8 mouse cellular contexts compared by ENCODE assay signal in genomic region chr17:36032351-36032875, GRCm38 (mm10). TPM values are rescaled to one million over a fixed set of nuclear protein-coding genes. Genes with fewer than 3 reads are reported as not detected.
DNase-seq lines count a peak whose midpoint lies in the region; ATAC-seq and TF ChIP-seq lines count a peak whose summit lies in the region.
"Not testable (repeated sequence)": the region's sequence is repeated elsewhere in the genome, so short reads cannot be mapped to it uniquely, and the experiment has no call there.

Gene H2-T23, minus strand, starts transcription at chr17:36032855.

- ATAC-seq in forebrain, embryonic 11.5 days (replicated peaks; ENCODE audit: low FRiP score): peak; percentile 54; the same call in 1 of the 2 replicates
- peak; percentile 57 for ATAC-seq in heart, postnatal 0 days (ENCODE audit: insufficient read depth, low read depth)
- ATAC-seq in kidney, embryonic 16.5 days (ENCODE audit: low FRiP score, low TSS enrichment): peak; percentile 58; the same call in 1 of the 2 replicates
- ATAC-seq in liver, embryonic 13.5 days (ENCODE audit: low read depth): peak; percentile 43
- ATAC-seq in midbrain, postnatal 0 days (ENCODE audit: low FRiP score): not testable (repeated sequence)

- not testable (repeated sequence) for H3K4me1 ChIP-seq in forebrain, embryonic 11.5 days (replicated peaks; ENCODE audit: control insufficient read depth, insufficient read depth, low read length); heart, postnatal 0 days (ENCODE audit: control insufficient read depth, insufficient read depth); kidney, embryonic 16.5 days (ENCODE audit: insufficient read depth, low read length); midbrain, postnatal 0 days (ENCODE audit: insufficient read depth, low read length)
- H3K4me1 ChIP-seq in liver, embryonic 13.5 days (replicated peaks): peaks cover 29% of the 10 kb centered on the region

- DNase-seq in adrenal gland, postnatal 25 days: peak; percentile 46
- peak; percentile 62 for DNase-seq in forebrain, embryonic 11.5 days (ENCODE audit: low spot score)
- peak; percentile 43 for DNase-seq in heart, postnatal 0 days (ENCODE audit: low spot score)
- peak; percentile 43 for DNase-seq in liver, embryonic 13.5 days
- DNase-seq in midbrain, postnatal 0 days (ENCODE audit: low spot score): not testable (repeated sequence)
- DNase-seq in splenic B cell, adult 2 months (ENCODE audit: low read depth, low spot score): peak; percentile 86

- H3K9me3 ChIP-seq in forebrain, embryonic 11.5 days (ENCODE audit: control insufficient read depth, low read length); heart, postnatal 0 days (replicated peaks; ENCODE audit: control insufficient read depth, low read length); kidney, embryonic 16.5 days (ENCODE audit: low read length); liver, embryonic 13.5 days (replicated peaks); midbrain, postnatal 0 days (ENCODE audit: low read length): not testable (repeated sequence)

- WGBS in forebrain, embryonic 11.5 days: under 1% methylated on average over 25 of the region's 25 CpGs
- WGBS in heart, postnatal 0 days: under 1% methylated on average over 25 of the region's 25 CpGs
- under 1% methylated on average over 24 of the region's 25 CpGs for WGBS in kidney, embryonic 16.5 days
- WGBS in liver, embryonic 13.5 days (ENCODE audit: insufficient replicate concordance): under 1% methylated on average over 25 of the region's 25 CpGs
- 0% methylated on average over 19 of the region's 25 CpGs for WGBS in midbrain, postnatal 0 days

- H3K27me3 ChIP-seq in C2C12 (ENCODE audit: control insufficient read depth, insufficient read depth, insufficient read length); forebrain, embryonic 11.5 days (ENCODE audit: control insufficient read depth, insufficient read depth, low read length); heart, postnatal 0 days (ENCODE audit: control insufficient read depth, insufficient read depth, low read length); kidney, embryonic 16.5 days (ENCODE audit: insufficient read depth, low read length); liver, embryonic 13.5 days; midbrain, postnatal 0 days (ENCODE audit: insufficient read depth, low read length); splenic B cell, adult 2 months (ENCODE audit: control insufficient read depth, insufficient read depth, low read length, poor library complexity, severe bottlenecking): not testable (repeated sequence)

- H3K36me3 ChIP-seq in C2C12 (ENCODE audit: control insufficient read depth, insufficient read depth); forebrain, embryonic 11.5 days (ENCODE audit: control insufficient read depth, insufficient read depth, low read length); heart, postnatal 0 days (replicated peaks; ENCODE audit: control insufficient read depth, insufficient read depth, low read length); kidney, embryonic 16.5 days (ENCODE audit: insufficient read depth, low read length); liver, embryonic 13.5 days; midbrain, postnatal 0 days (ENCODE audit: insufficient read depth, low read length); splenic B cell, adult 2 months (ENCODE audit: control insufficient read depth, insufficient read depth, low read length, poor library complexity, severe bottlenecking): not testable (repeated sequence)

- H3K27ac ChIP-seq in forebrain, embryonic 11.5 days (ENCODE audit: low read depth, low read length); kidney, embryonic 16.5 days (ENCODE audit: low read length); midbrain, postnatal 0 days (ENCODE audit: low read depth, low read length): not testable (repeated sequence)
- peak within 1 kb of the TSS; percentile 48 for H3K27ac ChIP-seq in heart, postnatal 0 days (ENCODE audit: low read depth)
- H3K27ac ChIP-seq in liver, embryonic 13.5 days: peak within 1 kb of the TSS; percentile 59

- peaks cover 23% of the 10 kb centered on the region for H3K79me3 ChIP-seq in C2C12 (ENCODE audit: low read depth)

- H3ac ChIP-seq in C2C12 (ENCODE audit: control insufficient read depth, insufficient read length, low read depth): peak within 1 kb of the TSS; percentile 35

- peak within 1 kb of the TSS; percentile 66 for H3K9ac ChIP-seq in forebrain, embryonic 11.5 days (ENCODE audit: low read length)
- H3K9ac ChIP-seq in heart, postnatal 0 days (replicated peaks; ENCODE audit: low read depth, low read length): peak within 1 kb of the TSS; percentile 70
- peak within 1 kb of the TSS; percentile 55 for H3K9ac ChIP-seq in kidney, embryonic 16.5 days (replicated peaks; ENCODE audit: low read length)
- H3K9ac ChIP-seq in liver, embryonic 13.5 days: peak within 1 kb of the TSS; percentile 80
- 0 out of 2 replicates have a peak within 1 kb of the TSS, but pooled peaks have one; percentile 19 for H3K9ac ChIP-seq in midbrain, postnatal 0 days (replicated peaks; ENCODE audit: low read length, poor library complexity, severe bottlenecking)

- not testable (repeated sequence) for TF ChIP-seq CTCF in C2C12 (IDR thresholded peaks at IDR 0.05; ENCODE audit: control insufficient read depth, insufficient read depth, insufficient read length); heart, postnatal 0 days (IDR thresholded peaks at IDR 0.05; ENCODE audit: low read depth); midbrain, postnatal 0 days (IDR thresholded peaks at IDR 0.05)

- H3K4me3 ChIP-seq in C2C12 (ENCODE audit: insufficient read depth, poor library complexity, severe bottlenecking): peak within 1 kb of the TSS; percentile 26
- peak within 1 kb of the TSS; percentile 38 for H3K4me3 ChIP-seq in forebrain, embryonic 11.5 days (ENCODE audit: low read depth, low read length)
- peak within 1 kb of the TSS; percentile 64 for H3K4me3 ChIP-seq in heart, postnatal 0 days (ENCODE audit: low read depth, low read length)
- peak within 1 kb of the TSS; percentile 54 for H3K4me3 ChIP-seq in kidney, embryonic 16.5 days (ENCODE audit: low read length)
- H3K4me3 ChIP-seq in liver, embryonic 13.5 days (replicated peaks): peak within 1 kb of the TSS; percentile 70
- H3K4me3 ChIP-seq in midbrain, postnatal 0 days (ENCODE audit: low read depth, low read length): peak within 1 kb of the TSS; percentile 39

- TF ChIP-seq EP300 in heart, postnatal 0 days (IDR thresholded peaks at IDR 0.05; ENCODE audit: low read depth): not testable (repeated sequence)

- peak within 1 kb of the TSS; percentile 60 for H3K4me2 ChIP-seq in forebrain, embryonic 11.5 days (ENCODE audit: low read depth, low read length, severe bottlenecking)
- peak within 1 kb of the TSS; percentile 88 for H3K4me2 ChIP-seq in heart, postnatal 0 days (ENCODE audit: low read depth, low read length)
- peak within 1 kb of the TSS; percentile 87 for H3K4me2 ChIP-seq in kidney, embryonic 16.5 days (replicated peaks; ENCODE audit: low read depth, low read length)
- peak within 1 kb of the TSS; percentile 91 for H3K4me2 ChIP-seq in liver, embryonic 13.5 days
- peak within 1 kb of the TSS; percentile 69 for H3K4me2 ChIP-seq in midbrain, postnatal 0 days (ENCODE audit: low read depth, low read length, poor library complexity, severe bottlenecking)

- peaks cover 62% of the 10 kb centered on the region for H3K79me2 ChIP-seq in C2C12 (ENCODE audit: control insufficient read depth, insufficient read depth)

RNA-seq across cellular contexts. Expression of gene H2-T23, which starts in this region (rescaled TPM):
- polyA plus RNA-seq in C2C12 (2012; fragmentation: generic; extraction: Trizol): 7.0 TPM
- 30.5 and 46.6 TPM in 2 replicates for total RNA-seq in adrenal gland, postnatal 25 days (2021)
- 3.1 and 3.4 TPM in 2 replicates for polyA plus RNA-seq in forebrain, embryonic 11.5 days (2014; fragmentation: Nextera tagmentation; extraction: Ambion mirVana)
- 19.2 and 34.8 TPM in 2 replicates for total RNA-seq in heart, postnatal 0 days (2014; rRNA removed; ENCODE audit: low replicate concordance)
- 10.3 and 10.8 TPM in 2 replicates for polyA plus RNA-seq in heart, postnatal 0 days (2015; fragmentation: Nextera tagmentation; extraction: Ambion mirVana)
- polyA plus RNA-seq in kidney, embryonic 16.5 days (2015; fragmentation: Nextera tagmentation; extraction: Ambion mirVana): 4.5 and 5.9 TPM in 2 replicates
- polyA plus RNA-seq in liver, embryonic 13.5 days (2015; fragmentation: Nextera tagmentation; extraction: Ambion mirVana): 23.1 and 24.0 TPM in 2 replicates
- total RNA-seq in midbrain, postnatal 0 days (2014; rRNA removed): 6.1 and 9.2 TPM in 2 replicates
- polyA plus RNA-seq in midbrain, postnatal 0 days (2015; fragmentation: Nextera tagmentation; extraction: Ambion mirVana): 6.4 and 7.3 TPM in 2 replicates

Comparison
In these comparisons a context has a peak if more than half of its experiments do, and no peak if none do; other contexts are left out.
1. H3K9ac ChIP-seq: peak in every context shown above with its lines; median percentile 80 in liver, embryonic 13.5 days; 70 in heart, postnatal 0 days; 66 in forebrain, embryonic 11.5 days; 55 in kidney, embryonic 16.5 days; 19 in midbrain, postnatal 0 days.